Mouse (Mus musculus): Measurements from ENCODE around the gene Tlx1.

- TF ChIP-seq CTCF (IDR thresholded peaks at IDR 0.05; ENCODE audit: low read depth): no peak
- no peak for TF ChIP-seq EP300 (IDR thresholded peaks at IDR 0.05; ENCODE audit: low read depth)
Observed at GRCm38 (mm10) chr19:45150490-45151181, at the start of gene Tlx1.

All from liver, embryonic 14.5 days (tissue).